Mouse (Mus musculus): ENCODE data around the gene Ddx52.

Gene Ddx52

GRCm38 (mm10) chr11:83967436-83968204 lies 25.8 kb downstream of the Ddx52 start:
- in situ Hi-C loops (cut with MboI, MseI) = no loop called here

DNA sequence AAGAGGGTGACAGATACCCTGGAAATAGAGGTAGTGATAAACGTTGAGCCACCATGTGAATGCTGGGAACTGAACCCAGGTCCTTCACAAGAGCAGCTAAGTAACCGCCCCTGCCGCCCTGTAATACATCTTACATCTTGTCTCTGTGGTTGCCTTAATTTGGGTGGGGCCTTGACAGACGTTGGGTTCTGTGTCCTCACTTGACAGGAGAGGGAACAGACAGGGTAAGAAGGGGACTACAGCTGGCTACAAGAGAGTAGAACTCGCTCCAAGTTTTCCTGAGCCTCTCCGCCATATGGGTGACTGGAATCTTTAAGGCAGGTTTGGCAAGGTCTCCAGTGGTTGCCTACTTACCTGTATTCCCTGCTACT lies 26.3 kb downstream of the Ddx52 start:
- in situ Hi-C loops (cut with MboI, MseI) = no loop called here

GRCm38 (mm10) chr11:83969040-83969439 lies 27.2 kb downstream of the Ddx52 start:
- in situ Hi-C loops (cut with MboI, MseI) = no loop called here

DNA sequence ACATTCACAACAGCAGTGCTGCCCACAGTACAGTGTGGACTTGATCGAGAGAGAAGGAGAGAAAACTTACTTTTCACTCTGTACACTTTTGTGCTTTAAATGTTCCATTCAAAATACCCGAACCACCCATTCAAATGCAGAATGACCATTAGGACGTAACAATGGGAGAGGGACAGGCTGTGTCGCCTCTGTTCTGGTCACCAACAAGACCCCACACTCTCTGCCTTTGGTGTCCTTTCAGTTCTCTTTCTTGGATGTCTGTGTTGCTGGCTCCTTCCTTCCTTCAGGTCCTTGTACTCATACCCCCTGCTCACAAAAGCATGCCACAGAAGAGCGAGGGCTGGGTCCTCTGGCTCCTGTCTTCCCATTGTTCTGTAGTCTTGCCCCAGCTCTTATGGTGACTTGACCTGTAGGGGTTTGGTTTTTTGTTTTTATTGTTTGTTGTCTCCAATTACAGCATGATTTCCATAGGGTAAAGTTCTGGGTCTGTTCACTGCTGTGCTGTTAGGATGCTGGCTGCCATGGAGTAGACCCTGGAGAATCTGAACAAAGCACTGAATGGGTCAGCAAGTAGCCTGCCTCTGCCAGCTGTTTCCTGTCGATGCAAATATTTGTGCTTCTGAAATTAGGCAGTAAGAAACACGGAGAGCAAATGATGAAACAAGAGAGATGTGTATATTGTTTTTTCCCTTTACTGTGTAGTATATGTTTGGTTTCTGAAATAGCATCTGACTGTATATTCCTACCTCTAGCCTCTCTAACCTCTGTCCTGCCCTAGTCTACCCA lies 32.9 kb downstream of the Ddx52 start:
- in situ Hi-C loops (cut with MboI, MseI) = no loop called here

DNA sequence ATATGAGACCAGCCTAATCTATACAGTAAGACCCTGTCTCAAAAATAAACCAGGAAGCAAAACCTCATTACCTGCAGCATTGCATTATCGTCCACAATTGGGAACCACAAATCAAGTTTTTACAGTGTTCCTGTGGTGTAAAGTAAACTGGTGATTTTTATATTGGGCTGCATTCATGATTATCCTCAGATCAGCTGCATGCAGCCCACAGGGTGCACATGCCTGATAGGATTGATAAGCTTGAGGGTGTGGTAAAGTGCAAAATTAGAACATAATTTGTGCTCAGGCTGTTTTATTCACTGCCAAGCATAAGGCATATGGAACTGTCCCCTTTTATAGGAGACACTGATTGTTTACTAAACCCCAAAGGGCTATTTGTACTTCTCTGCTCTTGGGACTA lies 33.6 kb downstream of the Ddx52 start:
- in situ Hi-C loops (cut with MboI, MseI) = no loop called here

DNA sequence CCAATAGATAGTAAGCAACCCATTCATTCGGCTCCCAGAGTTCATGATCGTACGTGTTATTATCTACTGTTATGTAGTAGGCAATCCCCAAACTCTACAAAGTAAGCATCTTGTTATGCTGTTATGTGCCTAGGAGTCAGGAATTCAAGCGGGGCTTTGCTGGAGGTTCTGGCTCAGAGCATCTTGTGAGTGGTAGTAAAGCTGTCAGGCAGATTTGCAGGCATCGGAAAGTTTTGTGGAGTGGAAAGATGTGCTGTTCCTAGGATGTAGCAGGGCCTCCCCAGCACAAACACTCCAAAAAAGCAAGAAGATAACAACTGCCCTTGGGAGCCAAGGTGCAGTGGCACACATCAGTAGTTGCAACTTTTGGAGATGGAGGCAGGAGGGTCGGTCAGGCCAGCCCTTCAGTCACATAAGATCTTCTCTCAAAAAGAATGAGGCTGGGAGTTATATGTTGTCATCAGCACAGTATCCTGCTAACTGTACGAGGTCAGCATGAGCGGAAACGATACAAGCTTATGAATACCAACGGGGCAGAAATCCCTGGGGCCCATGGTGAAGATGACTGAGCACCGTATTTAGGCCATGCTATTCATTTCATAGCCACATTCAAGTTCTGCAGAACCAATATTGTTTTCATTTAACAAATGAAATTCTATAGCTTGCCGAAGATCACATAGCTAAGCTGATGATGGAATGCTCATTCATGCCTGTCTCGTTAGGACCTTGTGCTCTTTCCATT lies 34.5 kb downstream of the Ddx52 start:
- in situ Hi-C loops (cut with MboI, MseI) = no loop called here

- in situ Hi-C loops (cut with MboI, MseI) = no loop called here
These were observed 35.9 kb downstream of the Ddx52 start for GRCm38 (mm10) chr11:83977810-83978209.

DNA sequence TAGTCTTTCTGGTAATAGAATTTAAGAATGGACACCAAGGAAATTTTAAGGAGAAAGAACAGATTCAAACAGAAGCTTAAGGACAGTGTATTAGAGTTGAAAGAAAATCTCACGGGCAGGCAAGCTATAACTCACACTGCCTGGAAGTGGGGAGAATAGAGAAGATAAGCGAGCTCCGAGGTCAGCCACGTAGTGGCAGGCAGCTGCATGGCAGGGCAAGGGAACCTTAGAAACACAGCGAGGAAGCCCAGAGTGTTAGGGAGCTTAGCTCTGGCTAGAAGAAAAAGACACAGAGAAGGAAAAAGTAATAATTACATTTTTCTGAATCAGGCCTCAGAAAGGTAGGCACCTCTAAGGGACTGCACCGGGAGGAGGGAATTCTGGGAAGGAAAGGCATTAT lies 38.1 kb downstream of the Ddx52 start:
- in situ Hi-C loops (cut with MboI, MseI) = no loop called here

- in situ Hi-C loops (cut with MboI, MseI) = no loop called here
These were observed 39.5 kb downstream of the Ddx52 start for GRCm38 (mm10) chr11:83981338-83981737.

- in situ Hi-C loops (cut with MboI, MseI) = no loop called here
These were observed 49.8 kb downstream of the Ddx52 start for GRCm38 (mm10) chr11:83991701-83992100.

DNA sequence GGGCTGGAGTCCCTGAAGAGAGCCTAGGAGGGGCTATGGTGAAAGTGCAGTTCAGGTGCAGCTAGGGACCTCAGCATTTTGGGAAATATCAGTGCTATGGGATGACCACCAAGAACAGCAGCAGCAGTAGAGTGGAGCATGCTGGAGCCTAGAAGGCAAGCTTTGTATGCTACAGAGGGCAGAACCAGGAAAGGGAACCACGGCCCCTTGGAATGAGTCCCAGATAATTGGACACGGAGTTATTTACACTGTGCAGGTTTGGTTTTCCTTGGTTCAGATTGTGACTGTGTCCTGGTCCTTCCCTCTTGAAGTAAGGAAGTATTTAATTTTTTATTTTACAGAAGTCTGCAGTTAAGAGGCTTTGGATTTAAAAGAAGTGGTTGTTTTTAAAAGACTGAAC lies 51.6 kb downstream of the Ddx52 start:
- in situ Hi-C loops (cut with MboI, MseI) = no loop called here

DNA sequence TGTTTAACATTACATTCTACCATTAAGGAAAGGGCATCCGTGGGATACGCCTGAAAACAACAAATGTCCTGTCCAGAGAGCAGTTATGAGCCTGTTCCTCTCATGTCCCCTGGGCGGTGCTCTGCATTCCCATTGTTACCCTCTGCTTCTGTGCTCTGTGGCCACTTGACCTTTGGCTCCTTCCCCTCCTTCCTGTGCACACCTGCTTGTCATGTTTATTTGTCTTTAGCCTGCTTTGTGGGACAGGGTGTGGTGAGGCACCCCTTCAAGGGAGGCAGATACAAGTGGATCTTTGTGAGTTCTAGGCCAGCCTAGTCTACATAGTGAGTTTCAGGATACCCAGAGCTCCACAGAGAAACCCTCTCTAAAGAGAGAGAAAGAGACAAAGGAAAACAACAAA lies 52.6 kb downstream of the Ddx52 start:
- in situ Hi-C loops (cut with MboI, MseI) = no loop called here

- in situ Hi-C loops (cut with MboI, MseI) = no loop called here
These were observed 53.7 kb downstream of the Ddx52 start for GRCm38 (mm10) chr11:83995535-83995950.

DNA sequence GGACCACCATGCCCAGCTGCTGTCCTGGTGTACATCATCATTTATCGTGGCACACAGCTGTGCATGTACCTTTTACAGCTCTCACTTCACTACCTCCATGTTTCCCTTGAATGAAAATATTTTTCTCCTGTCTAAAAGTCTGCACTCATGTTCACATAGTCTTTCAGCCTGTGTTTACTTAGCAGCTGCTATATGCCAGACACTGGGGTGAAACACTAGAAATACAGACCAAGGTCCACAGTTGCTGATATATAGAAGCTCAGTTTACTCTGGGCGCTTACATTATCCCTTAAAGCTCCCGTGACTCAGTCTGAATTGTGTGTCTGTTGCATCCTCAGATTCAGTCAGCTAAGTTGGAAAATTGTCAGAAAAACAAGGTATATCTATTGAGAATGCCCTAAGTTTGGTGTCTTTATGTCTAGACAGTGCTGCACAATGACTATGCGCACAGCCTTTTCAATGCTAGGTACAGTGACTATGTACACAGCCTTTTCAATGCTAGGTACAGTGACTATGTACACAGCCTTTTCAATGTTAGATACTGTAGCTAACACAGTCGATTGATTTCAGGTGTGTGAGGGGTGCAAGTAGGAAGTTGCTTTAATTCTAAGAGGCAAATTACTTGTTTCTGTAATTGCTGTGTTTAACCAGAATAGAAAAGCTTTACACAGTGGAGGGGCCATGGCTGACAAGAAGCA lies 55.5 kb downstream of the Ddx52 start:
- in situ Hi-C loops (cut with MboI, MseI) = no loop called here

DNA sequence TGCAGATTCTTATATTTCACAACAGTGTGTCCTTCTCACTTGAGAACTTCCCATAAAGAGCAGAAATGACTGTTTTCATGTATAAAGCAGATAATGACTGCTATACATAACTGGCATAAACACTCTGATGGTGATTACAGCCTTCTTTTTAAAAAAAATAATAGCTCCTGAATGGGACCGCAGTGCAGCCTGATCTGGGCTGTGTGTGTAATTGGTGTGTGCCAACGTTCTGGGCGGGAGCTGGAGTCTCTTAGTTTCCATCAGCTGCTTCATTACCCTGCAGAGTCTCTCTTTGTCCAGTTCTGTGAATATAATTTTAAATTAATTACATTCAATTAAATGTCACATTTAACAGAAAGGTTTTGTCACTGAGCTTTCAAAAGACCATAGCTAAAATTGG lies 57.1 kb downstream of the Ddx52 start:
- in situ Hi-C loops (cut with MboI, MseI) = no loop called here

DNA sequence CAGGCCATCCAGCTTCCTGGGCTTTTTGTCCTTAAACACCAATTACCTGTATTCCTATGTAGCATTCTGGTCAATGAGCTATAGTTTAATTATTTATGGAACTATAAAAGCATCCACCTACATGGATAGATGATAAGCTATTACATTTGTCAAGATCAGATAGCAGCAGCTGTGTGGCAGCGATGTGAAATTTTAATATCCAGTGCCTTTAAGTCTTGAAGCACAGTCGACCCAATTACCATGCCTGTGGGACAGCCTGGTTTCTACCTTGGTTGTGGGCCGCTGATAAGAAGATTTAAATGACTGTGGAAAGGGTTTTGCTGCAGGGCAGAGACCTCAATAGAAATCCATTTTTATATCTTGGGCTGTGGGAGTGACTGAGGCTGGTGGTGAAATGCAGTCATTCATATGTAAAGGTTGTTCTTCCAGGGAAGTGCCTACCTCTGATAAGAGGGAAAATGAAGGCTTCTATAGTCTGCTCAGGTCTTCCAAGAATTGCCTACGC lies 57.6 kb downstream of the Ddx52 start:
- in situ Hi-C loops (cut with MboI, MseI) = no loop called here

DNA sequence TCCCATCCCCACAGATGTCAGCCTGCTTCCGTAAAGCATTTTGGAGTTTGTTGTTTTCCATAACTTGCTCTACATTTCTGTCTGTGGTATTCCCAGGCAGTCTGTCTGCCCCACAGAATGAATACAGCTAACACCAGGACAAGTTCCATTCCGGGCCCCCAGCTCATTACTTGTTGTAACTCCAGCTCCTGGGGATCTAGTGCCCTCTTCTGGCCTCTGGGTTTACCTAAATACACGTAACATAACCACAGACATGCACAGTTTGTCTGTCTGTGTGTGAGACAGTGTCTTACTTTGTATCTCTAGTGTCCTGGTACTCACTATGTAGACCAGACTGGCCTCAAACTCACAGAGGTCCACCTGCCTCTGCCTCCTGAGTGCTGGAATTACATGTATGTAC lies 59.4 kb downstream of the Ddx52 start:
- in situ Hi-C loops (cut with MboI, MseI) = no loop called here

DNA sequence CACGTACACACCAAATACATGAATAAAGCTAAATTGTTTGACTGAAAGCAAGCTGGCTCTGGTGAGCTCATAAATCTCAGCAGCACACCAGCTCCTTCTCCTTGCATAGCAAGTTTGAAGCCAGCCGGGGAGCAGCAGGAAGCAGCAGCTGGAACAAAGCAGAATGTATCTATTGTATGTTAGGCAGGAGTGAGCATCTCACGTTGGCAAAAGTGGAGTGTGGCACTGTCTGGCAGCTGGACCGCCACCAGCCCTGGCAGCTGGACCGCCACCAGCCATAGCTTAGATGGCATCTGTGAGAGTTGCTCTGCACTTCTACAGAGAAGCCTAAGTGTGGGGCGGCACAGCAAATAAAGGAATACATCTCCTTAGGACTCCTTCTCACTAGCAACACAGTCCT lies 62.1 kb downstream of the Ddx52 start:
- in situ Hi-C loops (cut with MboI, MseI) = no loop called here

- in situ Hi-C loops (cut with MboI, MseI) = no loop called here
These were observed 67.1 kb downstream of the Ddx52 start for GRCm38 (mm10) chr11:84009001-84009400.

GRCm38 (mm10) chr11:84010411-84010810 lies 68.5 kb downstream of the Ddx52 start:
- in situ Hi-C loops (cut with MboI, MseI) = no loop called here

GRCm38 (mm10) chr11:84011050-84011449 lies 69.2 kb downstream of the Ddx52 start:
- in situ Hi-C loops (cut with MboI, MseI) = no loop called here

GRCm38 (mm10) chr11:84011576-84011975 lies 69.7 kb downstream of the Ddx52 start:
- in situ Hi-C loops (cut with MboI, MseI) = no loop called here
